Mouse (Mus musculus) megakaryocyte, embryonic 14.5 days (primary cell): ENCODE data around the gene Vmn2r29.

ENCODE experiments used
- FLI1 ChIP-seq: IDR thresholded peaks from 2 replicates; pipeline ENCODE4 v1.6.1; 2012; ENCODE audit warnings: low read length, inconsistent platforms, mixed read lengths
- GATA1 ChIP-seq: IDR thresholded peaks from 3 replicates; pipeline ENCODE4 v1.6.1; 2012; ENCODE audit warnings: mixed read lengths, low read length, inconsistent platforms, borderline replicate concordance

GRCm38 (mm10) chr7:7188191-7188942 lies 58.8 kb downstream of the Vmn2r29 start:
- TF ChIP-seq GATA1, result no peak
- no peak for TF ChIP-seq FLI1
